Mouse (Mus musculus) heart, postnatal 4 days (tissue): Measurements from ENCODE around the gene Aar2. TPM values are rescaled to one million over a fixed set of nuclear protein-coding genes. Genes with fewer than 3 reads are reported as not detected.
"Not testable (repeated sequence)": the region's sequence is repeated elsewhere in the genome, so short reads cannot be mapped to it uniquely, and the experiment has no call there.

Source experiments
- DNase-seq: peaks from one replicate; pipeline ENCODE4 v3.0.0; 2021
- total RNA-seq, 2 experiments: library from RNA; stranded (reverse); gene quantifications; 2 replicates each; pipeline ENCODE4 v1.2.3; 2021

Aar2 gene
- total RNA-seq = 10 to 100 TPM; 17.3 to 17.8 TPM

GRCm38 (mm10) chr2:156547123-156547891 lies at the start of gene Aar2:
Aar2 (plus strand) TSS chr2:156547584.
- DNase-seq = peak; percentile 91

DNA sequence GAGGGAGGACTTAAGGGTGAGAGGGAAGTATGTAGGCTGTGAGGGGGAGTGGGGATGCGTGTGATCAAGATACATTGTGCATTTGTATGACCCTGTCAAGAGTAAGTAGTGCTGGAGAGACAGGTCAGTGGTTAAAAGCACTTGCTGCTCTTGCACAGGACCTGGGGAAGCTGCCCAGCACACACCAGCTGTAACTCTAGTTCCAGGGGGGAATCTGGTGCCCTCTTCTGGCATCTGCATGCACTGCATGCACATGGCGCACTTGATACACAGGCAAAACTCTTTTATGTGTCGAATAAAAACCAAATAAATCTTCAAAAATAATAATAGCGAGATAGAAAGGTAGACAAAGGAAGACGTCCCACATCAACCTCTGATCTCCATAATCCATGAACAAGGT lies 49.5 kb upstream of the Aar2 start:
- DNase-seq = peak; percentile 68

DNA sequence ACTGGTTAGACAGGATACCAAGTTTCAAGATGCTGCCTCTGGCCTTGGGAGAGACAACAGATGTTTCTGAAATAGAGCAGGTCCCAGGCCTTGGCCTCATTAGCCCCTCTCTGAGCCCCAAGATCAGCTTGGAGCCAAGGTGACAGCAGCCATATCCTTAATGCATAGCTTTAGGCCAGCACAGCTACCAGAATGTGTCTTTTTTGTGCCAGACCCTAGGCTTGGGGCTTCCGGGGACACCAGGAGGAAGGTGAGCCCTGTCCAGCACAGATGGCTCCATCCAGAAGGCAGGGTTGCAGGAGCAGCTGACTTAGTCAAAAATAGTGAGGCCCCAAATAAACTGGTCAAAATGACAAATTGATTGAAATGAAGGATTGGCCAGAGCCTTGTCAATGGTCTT lies 46.4 kb upstream of the Aar2 start:
- no peak for DNase-seq

DNA sequence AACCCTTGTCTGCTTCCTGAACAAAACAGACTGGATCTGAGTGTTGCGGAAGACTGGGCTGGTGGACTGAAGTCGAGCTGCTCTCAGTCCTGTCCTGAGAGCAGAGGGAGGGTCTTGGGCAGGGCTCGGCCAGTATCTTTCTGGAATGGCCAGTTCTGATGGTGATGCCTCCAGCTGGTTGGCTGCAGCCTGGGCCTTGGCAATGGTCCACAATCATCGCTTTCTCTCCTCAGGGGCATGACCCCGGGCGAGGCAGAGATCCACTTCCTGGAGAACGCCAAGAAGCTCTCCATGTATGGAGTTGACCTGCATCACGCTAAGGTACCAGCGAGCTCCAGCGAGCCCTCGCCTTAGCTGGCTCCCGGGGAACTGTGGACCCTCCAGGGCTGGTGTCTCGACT lies 41.9 kb upstream of the Aar2 start:
- DNase-seq = peak; percentile 53

DNA sequence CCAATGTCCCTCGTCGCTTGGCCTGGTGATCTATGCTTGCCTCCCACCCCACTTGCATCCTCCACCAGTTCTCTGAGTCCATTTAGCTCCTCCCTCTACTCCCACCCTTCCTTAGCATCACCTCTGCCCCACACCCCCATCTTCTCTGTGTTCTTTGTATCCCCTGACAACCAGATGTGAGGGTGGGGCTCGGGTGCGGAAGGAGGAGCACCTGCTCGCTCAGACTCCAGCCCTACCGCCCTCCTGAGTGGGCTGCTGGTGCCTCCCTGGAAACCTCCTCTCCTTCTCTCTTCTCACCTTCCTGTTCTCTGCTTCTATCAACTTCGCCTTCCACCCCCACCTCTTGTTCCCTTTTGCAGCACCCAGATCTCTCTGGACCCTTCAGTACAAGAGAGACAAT lies 35.4 kb upstream of the Aar2 start:
- no peak for DNase-seq

- no peak for DNase-seq
Measured at GRCm38 (mm10) chr2:156512561-156512960, 34.8 kb upstream of the Aar2 start.

GRCm38 (mm10) chr2:156515102-156515501 lies 32.3 kb upstream of the Aar2 start:
- DNase-seq = no peak

GRCm38 (mm10) chr2:156515565-156516185 lies 31.7 kb upstream of the Aar2 start:
- DNase-seq = peak; percentile 88

GRCm38 (mm10) chr2:156516678-156517077 lies 30.7 kb upstream of the Aar2 start:
- not testable (repeated sequence) for DNase-seq

DNA sequence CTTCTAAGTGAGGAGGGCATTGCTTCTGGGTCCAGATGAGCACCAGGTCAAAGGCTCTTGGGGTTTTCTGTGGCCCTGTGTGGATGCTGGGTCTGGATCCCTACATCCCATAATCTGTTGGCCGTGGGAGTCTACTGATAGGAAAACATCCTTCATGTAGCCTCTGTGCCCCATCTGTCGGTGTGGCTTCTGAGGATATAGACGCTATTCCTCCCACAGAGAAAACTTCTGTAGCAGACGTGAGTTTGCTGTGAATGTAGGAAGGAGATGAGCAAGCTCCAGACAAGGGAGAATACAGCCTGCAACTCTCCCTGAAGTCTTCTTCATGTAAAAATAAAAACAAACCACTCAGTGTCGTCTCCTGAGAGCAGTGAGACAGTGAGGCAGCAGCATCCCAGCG lies 29.1 kb upstream of the Aar2 start:
- DNase-seq = no peak

DNA sequence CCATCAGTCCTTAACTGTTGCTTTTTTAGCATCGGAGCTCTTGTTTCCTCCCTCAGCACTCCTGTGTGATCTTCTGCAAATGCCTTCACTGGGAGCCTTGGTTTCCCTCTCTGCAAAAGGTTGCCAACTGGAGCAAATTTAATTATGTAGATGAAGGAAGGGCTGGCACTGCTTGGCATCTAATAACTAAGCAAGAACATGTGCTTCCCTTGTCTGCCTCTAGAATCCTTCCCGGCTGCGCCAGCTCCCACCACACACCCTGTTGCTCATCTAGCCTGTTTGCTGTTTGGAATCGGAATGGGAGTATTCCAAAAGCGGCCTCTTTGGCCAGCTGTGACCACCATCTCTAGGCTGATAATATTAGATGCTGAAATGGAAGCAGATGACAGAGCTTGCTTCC lies 27.8 kb upstream of the Aar2 start:
- DNase-seq = no peak

GRCm38 (mm10) chr2:156522994-156523393 lies 24.4 kb upstream of the Aar2 start:
- DNase-seq = no peak

GRCm38 (mm10) chr2:156524078-156524477 lies 23.3 kb upstream of the Aar2 start:
- no peak for DNase-seq

DNA sequence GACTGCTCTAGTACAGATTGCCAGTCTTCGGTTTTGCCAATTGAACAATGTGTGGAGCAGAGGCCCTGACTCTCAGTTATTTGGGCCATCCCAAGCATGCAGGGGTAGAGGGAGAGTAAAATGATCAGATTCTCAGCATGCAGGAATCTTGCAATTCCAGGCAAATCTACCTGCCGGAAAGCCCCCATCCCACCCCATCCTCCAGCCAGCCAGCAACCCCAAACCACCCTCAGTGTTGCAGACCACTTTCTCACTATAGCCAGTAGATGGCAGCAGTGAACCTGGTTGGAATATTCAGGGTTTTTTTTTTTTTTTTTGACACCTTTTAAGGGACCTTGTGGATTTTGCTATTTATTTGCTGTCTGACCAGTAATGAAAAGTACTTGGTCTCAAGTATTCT lies 17.7 kb upstream of the Aar2 start:
- DNase-seq = peak; percentile 31

DNA sequence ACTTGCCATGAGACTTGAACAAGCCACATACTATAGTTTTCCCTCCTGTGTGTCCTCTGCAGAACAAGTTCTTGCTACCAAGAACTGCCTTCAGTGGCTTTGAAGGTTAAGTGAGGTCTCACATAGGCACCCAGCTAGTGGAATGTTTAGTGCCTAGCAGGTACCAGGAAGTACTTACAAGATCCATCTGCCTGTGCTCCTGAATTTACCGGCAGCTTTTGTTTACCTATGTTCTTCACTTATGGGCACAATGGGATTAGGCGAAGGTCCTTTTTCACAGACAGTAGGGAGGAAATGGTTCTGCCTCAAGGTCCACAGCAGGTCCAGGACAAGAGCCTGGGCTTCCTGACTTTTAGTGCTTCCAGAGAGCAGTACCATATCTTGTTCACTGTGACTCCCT lies 14.2 kb upstream of the Aar2 start:
- no peak for DNase-seq

DNA sequence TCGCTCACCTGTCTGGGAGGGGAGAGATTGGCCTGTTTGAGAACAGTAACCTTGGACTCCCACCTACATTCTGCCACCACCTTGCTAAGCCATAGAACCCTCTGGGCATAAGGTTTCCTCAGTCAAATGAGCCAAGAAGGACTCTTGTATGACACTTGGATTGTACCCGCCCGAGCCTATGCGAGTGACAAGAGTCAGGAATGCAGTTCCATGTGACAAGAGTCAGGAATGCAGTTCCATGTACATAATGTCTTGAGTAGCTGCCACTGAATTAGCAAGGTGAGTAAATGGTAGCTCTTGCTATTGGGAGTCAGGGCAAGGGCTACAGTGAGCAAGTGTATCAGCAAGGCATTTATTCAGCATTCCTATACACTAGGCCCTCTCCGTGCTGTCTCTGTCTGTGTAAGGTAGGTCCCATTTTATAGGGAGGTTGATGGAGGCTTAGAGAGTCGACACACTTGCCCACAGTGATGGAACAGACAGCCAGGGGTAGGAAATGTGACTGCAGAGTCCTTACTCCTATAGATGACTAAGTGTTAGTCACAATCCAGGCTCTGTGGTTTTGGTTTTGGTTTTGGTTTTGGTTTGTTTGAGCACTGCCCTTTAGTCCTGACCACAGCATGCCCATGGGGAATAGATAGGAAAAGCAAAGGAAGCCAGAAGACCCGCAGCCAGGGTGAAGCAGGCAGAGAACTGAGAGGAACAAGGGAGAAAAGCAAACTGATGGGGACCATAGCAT lies 8.4 kb upstream of the Aar2 start:
- no peak for DNase-seq

- no peak for DNase-seq
Measured at GRCm38 (mm10) chr2:156540991-156541390, 6.4 kb upstream of the Aar2 start.

GRCm38 (mm10) chr2:156542410-156542809 lies 5.0 kb upstream of the Aar2 start:
- no peak for DNase-seq

DNA sequence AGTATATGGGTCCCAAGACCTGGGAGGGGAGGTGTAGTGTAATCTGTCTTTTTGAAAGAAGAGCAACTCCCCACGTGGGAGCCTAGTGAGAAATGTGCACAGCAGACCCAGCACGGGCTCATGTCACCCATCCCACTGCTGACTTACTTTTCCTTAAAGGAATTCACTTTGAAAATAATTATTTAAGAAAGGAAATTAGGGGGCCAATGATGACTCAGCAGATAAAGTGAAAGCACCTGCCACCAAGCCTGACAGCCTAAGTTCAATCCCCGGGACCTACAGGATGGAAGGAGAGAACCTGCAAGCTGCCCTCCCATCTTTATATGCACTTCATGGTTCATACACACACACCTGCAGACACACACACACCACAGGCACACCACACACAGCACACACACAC lies 3.6 kb upstream of the Aar2 start:
- no peak for DNase-seq

DNA sequence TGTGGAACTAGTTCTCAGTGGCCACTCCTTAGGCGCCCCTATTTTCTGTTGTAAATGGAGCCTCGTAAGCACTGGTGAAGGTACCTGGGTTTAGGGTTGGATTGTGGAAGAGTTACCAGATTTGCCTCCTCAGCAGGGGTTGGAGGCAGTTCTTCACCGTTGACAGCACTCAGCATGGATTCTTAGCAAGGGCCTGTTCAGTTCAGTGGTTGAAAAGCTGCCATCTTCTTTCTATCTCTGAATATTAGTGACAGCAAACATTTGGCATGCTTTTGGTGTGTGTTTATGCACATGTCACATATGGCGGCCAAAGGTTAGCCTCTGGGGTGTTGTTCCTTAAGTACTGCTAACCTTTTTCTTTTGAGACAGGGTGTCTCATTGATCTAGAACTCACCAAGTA lies 5.0 kb downstream of the Aar2 start:
- no peak for DNase-seq

DNA sequence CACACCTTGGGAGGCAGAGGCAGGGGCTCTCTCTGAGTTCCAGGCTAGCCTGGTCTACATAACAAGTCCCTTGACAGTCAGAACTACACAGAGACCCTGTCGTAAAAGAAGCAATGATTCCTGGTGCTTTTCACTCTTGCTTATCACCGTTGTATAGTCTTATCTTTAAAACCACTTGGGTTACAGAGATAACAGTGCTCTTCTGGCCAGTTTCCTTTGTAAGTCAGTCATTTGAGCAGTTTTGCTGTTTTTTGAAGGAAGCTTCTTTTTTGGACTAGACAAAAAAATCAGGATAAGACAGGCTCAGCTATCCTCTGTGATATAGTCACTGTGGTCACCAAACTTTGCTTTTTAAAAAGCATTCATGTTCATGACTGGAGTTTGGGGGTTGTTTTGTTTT lies 14.4 kb downstream of the Aar2 start:
- DNase-seq = no peak

DNA sequence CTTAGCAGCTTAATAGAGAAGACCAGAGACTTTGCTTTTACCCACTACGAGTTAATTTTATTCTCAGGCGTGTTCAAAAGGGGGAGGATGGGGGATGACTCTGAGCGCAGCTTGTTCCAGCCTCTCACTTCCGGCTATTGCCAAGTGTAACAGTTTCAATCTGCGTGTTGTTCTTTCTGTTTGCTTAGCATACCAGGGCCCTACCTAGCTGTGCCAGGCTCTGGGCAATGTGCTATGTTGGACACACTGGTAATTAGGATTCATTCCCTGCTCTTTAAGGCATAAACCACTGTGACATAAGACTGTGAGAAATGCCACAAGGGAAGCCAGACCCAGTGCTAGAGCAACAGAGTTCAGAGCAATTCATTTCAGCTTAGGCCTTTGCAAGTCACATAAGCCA lies 16.2 kb downstream of the Aar2 start:
- no peak for DNase-seq

DNA sequence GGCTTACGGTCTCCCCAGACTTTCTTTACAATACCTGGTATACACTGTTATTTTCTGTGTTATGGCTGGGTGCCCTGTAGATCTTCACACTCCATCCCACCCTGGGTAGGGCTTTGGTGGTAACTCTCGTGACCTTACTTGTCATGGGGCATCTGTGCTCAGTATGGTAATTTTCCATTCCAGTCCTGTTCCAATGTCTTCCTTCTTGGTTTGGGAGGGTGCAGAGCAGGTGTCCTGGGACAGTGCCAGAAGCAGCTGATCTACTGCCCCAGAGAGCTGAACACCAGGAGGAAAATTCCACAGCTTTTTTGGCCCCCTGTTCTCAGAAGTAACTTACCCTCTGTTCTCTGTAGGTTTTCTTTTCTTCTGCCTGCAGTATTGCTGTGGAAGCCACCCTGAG lies 19.1 kb downstream of the Aar2 start:
- no peak for DNase-seq

GRCm38 (mm10) chr2:156568647-156569046 lies 21.3 kb downstream of the Aar2 start:
- no peak for DNase-seq
